ENCODE assay signal across 7 mouse cellular contexts in genomic region chr10:95680153-95681057, GRCm38 (mm10). TPM values are rescaled to one million over a fixed set of nuclear protein-coding genes. Genes with fewer than 3 reads are reported as not detected.
DNase-seq lines count a peak whose midpoint lies in the region; ATAC-seq and TF ChIP-seq lines count a peak whose summit lies in the region.

No protein-coding gene starts in this region.

- DNase-seq in ES-E14 (ENCODE audit: low read depth, low spot score): no peak
- peak; percentile 85 for DNase-seq in adipocyte (ENCODE audit: low spot score)
- DNase-seq in heart, adult 11 months: peak; percentile 96

- peak overlapping the region; percentile 23; the same call in 1 of the 2 replicates for H3K27ac ChIP-seq in ES-E14 (ENCODE audit: insufficient read depth, low read depth, low read length, poor library complexity, severe bottlenecking)
- no peak overlapping the region for H3K27ac ChIP-seq in intestine, embryonic 15.5 days
- peak overlapping the region; percentile 72 for H3K27ac ChIP-seq in liver, embryonic 16.5 days (ENCODE audit: low read length)
- no peak overlapping the region for H3K27ac ChIP-seq in stomach, embryonic 15.5 days

- in situ Hi-C loops in ES-E14 (cut with MboI; ENCODE audit: low sequenced_read_pairs in 2 of 2, unreplicated experiment in 2 of 2): no loop called here

- peaks cover 3 to 6% of the 10 kb centered on the region in 2 experiments; a peak in 3 of 4 replicates for H3K4me1 ChIP-seq in ES-E14 (ENCODE audit: control insufficient read depth in 2 of 2, insufficient read depth in 2 of 2, low read length in 2 of 2, poor library complexity in 1 of 2)
- H3K4me1 ChIP-seq in intestine, embryonic 15.5 days (replicated peaks): peaks cover 5% of the 10 kb centered on the region; the same call in 1 of the 2 replicates
- H3K4me1 ChIP-seq in liver, embryonic 16.5 days (ENCODE audit: control insufficient read depth, low read depth, low read length): peaks cover 19% of the 10 kb centered on the region
- H3K4me1 ChIP-seq in stomach, embryonic 15.5 days: peaks cover 3% of the 10 kb centered on the region; the same call in 1 of the 2 replicates

- ATAC-seq in intestine, embryonic 15.5 days: peak; percentile 43; the same call in 1 of the 2 replicates
- ATAC-seq in liver, embryonic 16.5 days (ENCODE audit: low read depth): peak; percentile 45
- ATAC-seq in stomach, embryonic 15.5 days (ENCODE audit: insufficient read depth, low FRiP score, low read depth): no peak
- no peak for ATAC-seq in cerebellum, adult (ENCODE audit: insufficient number of reproducible peaks, low FRiP score, low TSS enrichment)

- H3K36me3 ChIP-seq in ES-E14 (ENCODE audit: control insufficient read depth, insufficient read depth, low read length, poor library complexity, severe bottlenecking): no peaks in the 10 kb centered on the region
- H3K36me3 ChIP-seq in intestine, embryonic 15.5 days: no peaks in the 10 kb centered on the region
- H3K36me3 ChIP-seq in liver, embryonic 16.5 days (ENCODE audit: control insufficient read depth, insufficient read depth): no peaks in the 10 kb centered on the region
- no peaks in the 10 kb centered on the region for H3K36me3 ChIP-seq in stomach, embryonic 15.5 days

- H3K27me3 ChIP-seq in intestine, embryonic 15.5 days (replicated peaks): no peaks in the 10 kb centered on the region
- no peaks in the 10 kb centered on the region for H3K27me3 ChIP-seq in liver, embryonic 16.5 days (ENCODE audit: control insufficient read depth, insufficient read depth, low read depth, low read length)
- no peaks in the 10 kb centered on the region for H3K27me3 ChIP-seq in stomach, embryonic 15.5 days (replicated peaks)

- H3K9ac ChIP-seq in ES-E14 (ENCODE audit: insufficient read depth, low read depth, low read length, poor library complexity, severe bottlenecking): peak overlapping the region; percentile 62
- no peak overlapping the region for H3K9ac ChIP-seq in intestine, embryonic 15.5 days
- H3K9ac ChIP-seq in liver, embryonic 16.5 days (ENCODE audit: low read depth, low read length): no peak overlapping the region
- H3K9ac ChIP-seq in stomach, embryonic 15.5 days: no peak overlapping the region

- WGBS in intestine, embryonic 15.5 days: 61% methylated on average over 28 of the region's 28 CpGs
- 50% methylated on average over 28 of the region's 28 CpGs for WGBS in liver, embryonic 16.5 days (ENCODE audit: insufficient replicate concordance)
- 63% methylated on average over 28 of the region's 28 CpGs for WGBS in stomach, embryonic 15.5 days

- peak overlapping the region; percentile 55 to 67 for H3K4me3 ChIP-seq in ES-E14 (ENCODE audit: insufficient read depth in 1 of 2, low read depth in 1 of 2, low read length in 2 of 2, poor library complexity in 1 of 2, severe bottlenecking in 1 of 2)
- H3K4me3 ChIP-seq in intestine, embryonic 15.5 days (replicated peaks): no peak overlapping the region
- peak overlapping the region; percentile 26 for H3K4me3 ChIP-seq in liver, embryonic 16.5 days (ENCODE audit: low read depth, low read length)
- peak overlapping the region; percentile 6; the same call in 1 of the 2 replicates for H3K4me3 ChIP-seq in stomach, embryonic 15.5 days (replicated peaks)

- H3K9me3 ChIP-seq in ES-E14 (ENCODE audit: control insufficient read depth, insufficient read depth, low read depth, low read length): no peaks in the 10 kb centered on the region
- no peaks in the 10 kb centered on the region for H3K9me3 ChIP-seq in intestine, embryonic 15.5 days
- H3K9me3 ChIP-seq in liver, embryonic 16.5 days (replicated peaks; ENCODE audit: control insufficient read depth, low read length): no peaks in the 10 kb centered on the region
- H3K9me3 ChIP-seq in stomach, embryonic 15.5 days: no peaks in the 10 kb centered on the region

- H3K4me2 ChIP-seq in intestine, embryonic 15.5 days (replicated peaks): peak overlapping the region; percentile 42
- peak overlapping the region; percentile 36 for H3K4me2 ChIP-seq in liver, embryonic 16.5 days (ENCODE audit: low read depth, low read length)
- peak overlapping the region; percentile 36 for H3K4me2 ChIP-seq in stomach, embryonic 15.5 days

TF ChIP-seq in ES-E14, 5 proteins besides CTCF, POLR2A, EP300 and RAD21:
- no peak for TF ChIP-seq ZNF384 (IDR thresholded peaks at IDR 0.05; ENCODE audit: low read depth, low read length)

RNA-seq across cellular contexts. Expression of gene Anapc15-ps, which starts 7.2 kb away (rescaled TPM):
- not detected in 2 replicates for total RNA-seq in ES-E14 (2012; rRNA removed)
- polyA plus RNA-seq in intestine, embryonic 15.5 days (2015; fragmentation: Nextera tagmentation; extraction: Ambion mirVana): not detected in 2 replicates
- polyA plus RNA-seq in liver, embryonic 16.5 days (2015; fragmentation: Nextera tagmentation; extraction: Ambion mirVana): not detected in 2 replicates
- polyA plus RNA-seq in stomach, embryonic 15.5 days (2015; fragmentation: Nextera tagmentation; extraction: Ambion mirVana): 0.40 TPM in 1 of 2 replicates, not detected in the other

Comparison
In these comparisons a context has a peak if more than half of its experiments do, and no peak if none do; other contexts are left out.
1. H3K27ac ChIP-seq: peak in ES-E14 (single experiment) and liver, embryonic 16.5 days (single experiment); none in intestine, embryonic 15.5 days (single experiment) and stomach, embryonic 15.5 days (single experiment).
2. ATAC-seq: peak in intestine, embryonic 15.5 days (single experiment) and liver, embryonic 16.5 days (single experiment); none in stomach, embryonic 15.5 days (single experiment) and cerebellum, adult (single experiment).
3. Peak in every context shown above with its lines, with median percentiles within 50 percentile points of each other: H3K4me2 ChIP-seq.